Mouse (Mus musculus) gastrocnemius, postnatal 14 days (tissue): ENCODE measurements around the gene C1rb. TPM values are rescaled to one million over a fixed set of nuclear protein-coding genes. Genes with fewer than 3 reads are reported as not detected.
"Not testable (repeated sequence)": the region's sequence is repeated elsewhere in the genome, so short reads cannot be mapped to it uniquely, and the experiment has no call there.

ENCODE experiments used
- DNase-seq: peaks from one replicate; pipeline ENCODE4 v3.0.0; 2021; ENCODE audit warnings: mixed read lengths
- intact Hi-C: fragments of 180-260 bp; cut with DNase I; formaldehyde crosslinking; loops from one replicate; pipeline ENCODE4 v1.15.1; 2025; ENCODE audit warnings: low total_unique reads
- total RNA-seq, 2 experiments: library from RNA; stranded (reverse); gene quantifications; 2 replicates each; pipeline ENCODE4 v1.2.3; 2021

C1rb gene
- total RNA-seq, 2 experiments from 2014 or later: 1.3 to 2.3 TPM

- no peak for DNase-seq
- intact Hi-C loops: no loop called here
Measured at GRCm38 (mm10) chr6:124586266-124586665, 16.2 kb downstream of the C1rb start.

GRCm38 (mm10) chr6:124588771-124589170 lies 18.7 kb downstream of the C1rb start:
- intact Hi-C loops: no loop called here
- no peak for DNase-seq

DNA sequence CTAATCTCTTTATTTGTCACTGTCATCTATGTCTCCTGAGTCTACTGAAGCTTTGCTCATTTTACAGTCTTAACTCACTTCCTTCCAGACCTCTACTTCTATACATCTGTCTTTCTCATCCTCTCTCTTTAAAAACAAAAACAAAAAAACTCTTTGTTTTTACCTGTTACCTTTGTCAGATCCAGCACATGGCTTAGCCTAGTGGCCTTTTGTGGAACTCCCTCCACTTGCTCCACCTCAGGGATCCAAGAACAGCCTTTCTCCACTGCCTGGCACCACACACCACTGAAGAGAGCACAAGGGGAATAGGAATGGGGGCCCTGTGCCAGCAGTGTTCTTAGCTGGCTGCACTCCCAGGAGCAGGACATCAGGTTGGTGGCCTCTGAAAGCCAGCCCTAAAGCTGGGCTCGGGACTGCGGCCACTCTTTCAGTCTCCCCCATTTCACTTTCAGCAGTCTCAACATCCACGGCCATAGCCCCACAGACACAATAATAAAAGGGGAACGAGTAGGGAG lies 22.1 kb downstream of the C1rb start:
- no peak for DNase-seq
- intact Hi-C loops: no loop called here

DNA sequence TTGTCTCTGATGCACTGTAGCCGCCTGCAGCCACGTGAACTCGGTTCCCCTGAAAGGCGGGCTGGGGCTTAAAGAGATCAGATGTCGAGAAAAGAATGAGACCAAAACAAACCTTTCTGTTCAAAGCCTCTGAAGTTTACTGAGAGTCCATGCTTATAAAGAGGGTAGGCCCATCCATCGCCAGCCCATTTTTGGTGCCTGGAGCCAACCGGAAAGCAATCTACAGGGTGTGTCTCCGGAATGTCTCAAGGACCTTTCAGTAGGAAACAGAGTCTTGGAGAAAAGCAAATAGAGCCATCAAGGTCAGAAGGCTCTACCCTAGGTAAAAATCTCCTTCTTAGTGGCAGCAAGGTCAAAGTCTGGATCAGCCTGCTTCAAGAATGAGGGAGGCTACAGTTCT lies 23.0 kb downstream of the C1rb start:
- intact Hi-C loops: no loop called here

DNA sequence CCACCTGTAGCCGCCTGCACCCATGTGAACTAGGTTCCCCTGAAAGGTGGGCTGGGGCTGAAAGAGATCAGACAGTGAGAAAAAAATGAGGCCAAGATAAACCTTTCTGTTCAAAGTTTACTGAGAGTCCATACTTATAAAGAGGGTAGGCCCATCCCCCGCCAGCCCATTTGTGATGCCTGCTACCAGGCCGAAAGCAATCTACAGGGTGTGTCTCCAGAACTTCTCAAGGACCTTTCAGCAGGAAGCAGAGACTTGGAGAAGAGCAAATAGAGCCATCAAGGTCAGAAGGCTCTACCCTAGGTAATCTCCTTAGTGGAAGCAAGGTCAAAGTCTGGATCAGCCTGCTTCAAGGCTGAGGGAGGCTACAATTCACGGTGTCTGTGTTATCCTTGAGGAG lies 31.9 kb downstream of the C1rb start:
- no peak for DNase-seq
- intact Hi-C loops: no loop called here

More for the DNA sequence above, 23.0 kb downstream of the C1rb start:
- no peak for DNase-seq

GRCm38 (mm10) chr6:124625612-124626011 lies 55.5 kb downstream of the C1rb start:
- no peak for DNase-seq
- intact Hi-C loops: no loop called here

DNA sequence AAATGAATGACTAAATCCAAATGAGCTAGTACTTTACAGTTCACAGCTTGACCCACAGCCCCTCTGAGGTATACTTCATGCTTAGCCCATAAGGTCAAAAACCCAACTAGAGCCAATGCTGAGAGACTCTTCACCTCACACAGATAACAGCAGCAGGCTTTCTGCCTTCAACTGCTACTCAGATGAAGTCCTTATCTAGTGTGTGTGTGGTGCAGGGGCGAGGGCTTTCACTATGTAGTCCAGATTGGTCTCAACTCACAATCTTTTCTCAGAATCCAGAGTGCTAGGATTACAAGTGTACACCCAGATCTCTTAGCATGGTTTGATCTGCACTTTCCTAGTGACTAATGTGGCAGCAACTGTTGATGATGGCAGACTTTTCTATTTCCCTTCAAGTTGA lies 56.1 kb downstream of the C1rb start:
- DNase-seq, intact Hi-C loops: not testable (repeated sequence)

- intact Hi-C loops: no loop called here
- DNase-seq: no peak
Measured at GRCm38 (mm10) chr6:124630763-124631162, 60.7 kb downstream of the C1rb start.

Other genes with a start within 250 kb of the C1rb start
- 10 to 100 TPM; 23.0 to 24.0 TPM for gene Pex5, start 155.2 kb upstream of the C1rb start, total RNA-seq
- 1 to 10 TPM in 1 of 2 experiments, under 1 TPM in 1; 0.60 to 1.6 TPM for gene Clstn3, start 105.5 kb upstream of the C1rb start, total RNA-seq
- 1 to 10 TPM in 1 of 2 experiments, under 1 TPM in 1; 0.64 to 1.2 TPM for gene C1rl, start 77.2 kb upstream of the C1rb start, total RNA-seq
- 10 to 100 TPM; 11.8 to 16.3 TPM for gene C1ra, start 57.9 kb upstream of the C1rb start, total RNA-seq
- 10 to 100 TPM; 31.6 to 40.4 TPM for gene C1s1, start 27.9 kb upstream of the C1rb start, total RNA-seq
- gene C1s2, start 65.8 kb downstream of the C1rb start, total RNA-seq: under 1 TPM; 0.78 to 0.96 TPM
- 10 to 100 TPM; 26.3 to 32.3 TPM for gene Lpcat3, start 92.7 kb downstream of the C1rb start, total RNA-seq
- 10 to 100 TPM; 51.8 to 57.5 TPM for gene Emg1, start 141.9 kb downstream of the C1rb start, total RNA-seq
- 100 to 1,000 TPM; 179 to 184 TPM for gene Phb2, start 142.0 kb downstream of the C1rb start, total RNA-seq
- 1 to 10 TPM; 1.7 to 1.9 TPM for gene Ptpn6, start 168.4 kb downstream of the C1rb start, total RNA-seq
- gene Grcc10, start 171.1 kb downstream of the C1rb start, total RNA-seq: 100 to 1,000 TPM; 207 to 228 TPM
- not detected for gene Gm45234, start 185.7 kb downstream of the C1rb start, total RNA-seq
- gene Atn1, start 186.2 kb downstream of the C1rb start, total RNA-seq: 10 to 100 TPM; 30.8 to 35.8 TPM
- 1 to 10 TPM; 1.9 to 2.3 TPM for gene Eno2, start 199.4 kb downstream of the C1rb start, total RNA-seq
- gene Lrrc23, start 209.4 kb downstream of the C1rb start, total RNA-seq: not detected
- 1 to 10 TPM; 3.7 to 4.8 TPM for gene Spsb2, start 238.4 kb downstream of the C1rb start, total RNA-seq
- gene Tpi1, start 244.0 kb downstream of the C1rb start, total RNA-seq: 1,000 to 10,000 TPM; 2,868 to 2,952 TPM